Comparison of ENCODE assay signal across 27 mouse cellular contexts in genomic region chr4:142450884-142451283, GRCm38 (mm10).
DNase-seq lines count a peak whose midpoint lies in the region; ATAC-seq and TF ChIP-seq lines count a peak whose summit lies in the region.
"Had no signal": no experiment of that assay in that cellular context is flagged by ENCODE, and none has a peak within 500 bp of the region (broad histone marks: within the 10 kb centered on the region; RNA-seq: fewer than 3 reads in every experiment).

No protein-coding gene starts in this region.

- ATAC-seq in forebrain, embryonic 14.5 days, result no peak
- ATAC-seq in hindbrain, embryonic 12.5 days (ENCODE audit: low FRiP score), result no peak
- ATAC-seq in hindbrain, embryonic 16.5 days, result no peak
- no peak for ATAC-seq in forebrain, postnatal 0 days
- no peak for ATAC-seq in midbrain, postnatal 0 days (ENCODE audit: low FRiP score)
- ATAC-seq: activated CD4-positive, CD25-positive, alpha-beta regulatory T cell, adult 4 months; intestine, postnatal 0 days had no signal

- peak; percentile 10; the same call in 1 of the 2 replicates for TF ChIP-seq CTCF in forebrain, postnatal 0 days (IDR thresholded peaks at IDR 0.05; ENCODE audit: low read depth)
- no peak for TF ChIP-seq CTCF in midbrain, postnatal 0 days (IDR thresholded peaks at IDR 0.05)

- H3K4me1 ChIP-seq in forebrain, embryonic 10.5 days, result peaks cover 54% of the 10 kb centered on the region
- peaks cover 34% of the 10 kb centered on the region for H3K4me1 ChIP-seq in forebrain, embryonic 14.5 days (ENCODE audit: control insufficient read depth, insufficient read depth, low read length)
- peaks cover 22% of the 10 kb centered on the region for H3K4me1 ChIP-seq in hindbrain, embryonic 12.5 days
- H3K4me1 ChIP-seq in hindbrain, embryonic 16.5 days (ENCODE audit: control insufficient read depth, insufficient read depth, low read depth, low read length), result peaks cover 7% of the 10 kb centered on the region
- 0 out of 2 replicates have a peak, but pooled peaks cover 3% of the 10 kb centered on the region for H3K4me1 ChIP-seq in forebrain, postnatal 0 days (ENCODE audit: insufficient read depth)
- H3K4me1 ChIP-seq in midbrain, postnatal 0 days (ENCODE audit: insufficient read depth, low read length), result peaks cover 4% of the 10 kb centered on the region; the same call in 1 of the 2 replicates
- H3K4me1 ChIP-seq: liver, embryonic 15.5 days; megakaryocyte, embryonic 14.5 days had no signal

- no peak overlapping the region for H3K9ac ChIP-seq in forebrain, embryonic 14.5 days (ENCODE audit: low read length)
- H3K9ac ChIP-seq in hindbrain, embryonic 12.5 days, result no peak overlapping the region
- no peak overlapping the region for H3K9ac ChIP-seq in hindbrain, embryonic 16.5 days (ENCODE audit: low read depth, low read length)
- H3K9ac ChIP-seq in forebrain, postnatal 0 days, result no peak overlapping the region
- H3K9ac ChIP-seq in midbrain, postnatal 0 days (replicated peaks; ENCODE audit: low read length, poor library complexity, severe bottlenecking), result no peak overlapping the region
- H3K9ac ChIP-seq: embryonic facial prominence, embryonic 12.5 days; heart, embryonic 13.5 days; hindbrain, embryonic 13.5 days; kidney, embryonic 15.5 days; limb, embryonic 12.5 days; liver, embryonic 15.5 days; midbrain, embryonic 12.5 days; neural tube, embryonic 13.5 days had no signal

- H3K4me2 ChIP-seq in forebrain, embryonic 14.5 days (ENCODE audit: low read length), result no peak overlapping the region
- no peak overlapping the region for H3K4me2 ChIP-seq in hindbrain, embryonic 12.5 days (replicated peaks)
- H3K4me2 ChIP-seq in hindbrain, embryonic 16.5 days (ENCODE audit: low read length), result no peak overlapping the region
- no peak overlapping the region for H3K4me2 ChIP-seq in forebrain, postnatal 0 days (ENCODE audit: low read depth)
- H3K4me2 ChIP-seq in midbrain, postnatal 0 days (ENCODE audit: low read depth, low read length, poor library complexity, severe bottlenecking), result no peak overlapping the region
- H3K4me2 ChIP-seq: embryonic facial prominence, embryonic 12.5 days; heart, embryonic 13.5 days; hindbrain, embryonic 13.5 days; kidney, embryonic 15.5 days; limb, embryonic 12.5 days; liver, embryonic 15.5 days; midbrain, embryonic 12.5 days; neural tube, embryonic 13.5 days had no signal

- no peak overlapping the region for H3K4me3 ChIP-seq in forebrain, embryonic 10.5 days
- H3K4me3 ChIP-seq in forebrain, embryonic 14.5 days (ENCODE audit: low read depth, low read length), result no peak overlapping the region
- no peak overlapping the region for H3K4me3 ChIP-seq in hindbrain, embryonic 12.5 days
- no peak overlapping the region for H3K4me3 ChIP-seq in hindbrain, embryonic 16.5 days (ENCODE audit: low read length)
- H3K4me3 ChIP-seq in forebrain, postnatal 0 days (ENCODE audit: low read depth, low read length), result no peak overlapping the region
- no peak overlapping the region for H3K4me3 ChIP-seq in midbrain, postnatal 0 days (ENCODE audit: low read depth, low read length)
- H3K4me3 ChIP-seq: embryonic facial prominence, embryonic 12.5 days; heart, adult 2 months; heart, embryonic 13.5 days; hindbrain, embryonic 13.5 days; kidney, embryonic 15.5 days; limb, embryonic 12.5 days; liver, embryonic 15.5 days; midbrain, embryonic 12.5 days; neural tube, embryonic 13.5 days had no signal

- WGBS in forebrain, embryonic 10.5 days, result 82% methylated on average over 3 of the region's 3 CpGs
- 80% methylated on average over 3 of the region's 3 CpGs for WGBS in forebrain, embryonic 14.5 days
- 87% methylated on average over 2 of the region's 3 CpGs for WGBS in hindbrain, embryonic 12.5 days
- WGBS in hindbrain, embryonic 16.5 days, result 75% methylated on average over 3 of the region's 3 CpGs
- WGBS in forebrain, postnatal 0 days, result 64% methylated on average over 3 of the region's 3 CpGs
- 85% methylated on average over 3 of the region's 3 CpGs for WGBS in midbrain, postnatal 0 days

- no peak for DNase-seq in forebrain, embryonic 10.5 days (ENCODE audit: extremely low spot score, low spot score)
- no peak for DNase-seq in forebrain, embryonic 14.5 days (ENCODE audit: low spot score)
- peak; percentile 7 for DNase-seq in lung, postnatal 36 days
- DNase-seq in lung, postnatal 25 days (ENCODE audit: low spot score), result no peak
- DNase-seq in forebrain, postnatal 0 days, result no peak
- no peak for DNase-seq in midbrain, postnatal 0 days (ENCODE audit: low spot score)
- DNase-seq: B cell, adult 2 months; cerebellum, adult 11-12 months; cerebellum, adult 9-11 months; embryo, embryonic 11 days; heart, adult 2 months; kidney, postnatal 25 days; right cerebral cortex, postnatal 25 days; thymus, postnatal 14 days had no signal

- H3K9me3 ChIP-seq in forebrain, embryonic 10.5 days, result no peaks in the 10 kb centered on the region
- no peaks in the 10 kb centered on the region for H3K9me3 ChIP-seq in forebrain, embryonic 14.5 days (replicated peaks; ENCODE audit: control insufficient read depth, low read length)
- no peaks in the 10 kb centered on the region for H3K9me3 ChIP-seq in hindbrain, embryonic 12.5 days (replicated peaks)
- H3K9me3 ChIP-seq in hindbrain, embryonic 16.5 days (ENCODE audit: control insufficient read depth, low read length), result no peaks in the 10 kb centered on the region
- no peaks in the 10 kb centered on the region for H3K9me3 ChIP-seq in forebrain, postnatal 0 days (ENCODE audit: low read length)
- no peaks in the 10 kb centered on the region for H3K9me3 ChIP-seq in midbrain, postnatal 0 days (ENCODE audit: low read length)
- H3K9me3 ChIP-seq: embryonic facial prominence, embryonic 12.5 days; heart, embryonic 13.5 days; hindbrain, embryonic 13.5 days; kidney, embryonic 15.5 days; limb, embryonic 12.5 days; liver, embryonic 15.5 days; midbrain, embryonic 12.5 days; neural tube, embryonic 13.5 days had no signal

- peak overlapping the region; percentile 60; the same call in 1 of the 2 replicates for H3K27ac ChIP-seq in forebrain, embryonic 10.5 days
- no peak overlapping the region for H3K27ac ChIP-seq in forebrain, embryonic 14.5 days (ENCODE audit: low read depth, low read length)
- 0 out of 2 replicates have a peak overlapping the region, but pooled peaks have one; percentile 17 for H3K27ac ChIP-seq in hindbrain, embryonic 12.5 days
- no peak overlapping the region for H3K27ac ChIP-seq in hindbrain, embryonic 16.5 days (ENCODE audit: low read depth, low read length)
- H3K27ac ChIP-seq in forebrain, postnatal 0 days (ENCODE audit: low read depth, low read length), result no peak overlapping the region
- H3K27ac ChIP-seq in midbrain, postnatal 0 days (ENCODE audit: low read depth, low read length), result no peak overlapping the region
- H3K27ac ChIP-seq: heart, adult 2 months; heart, embryonic 13.5 days; hindbrain, embryonic 13.5 days; kidney, embryonic 15.5 days; liver, embryonic 15.5 days; midbrain, embryonic 12.5 days; neural tube, embryonic 13.5 days had no signal

- peaks cover 15% of the 10 kb centered on the region for H3K27me3 ChIP-seq in forebrain, embryonic 10.5 days (ENCODE audit: poor library complexity, severe bottlenecking)
- no peaks in the 10 kb centered on the region for H3K27me3 ChIP-seq in forebrain, embryonic 14.5 days (replicated peaks; ENCODE audit: control insufficient read depth, insufficient read depth, low read length)
- no peaks in the 10 kb centered on the region for H3K27me3 ChIP-seq in hindbrain, embryonic 12.5 days
- H3K27me3 ChIP-seq in hindbrain, embryonic 16.5 days (replicated peaks; ENCODE audit: control insufficient read depth, insufficient read depth, low read length), result no peaks in the 10 kb centered on the region
- no peaks in the 10 kb centered on the region for H3K27me3 ChIP-seq in forebrain, postnatal 0 days (ENCODE audit: insufficient read depth, low read length)
- no peaks in the 10 kb centered on the region for H3K27me3 ChIP-seq in midbrain, postnatal 0 days (ENCODE audit: insufficient read depth, low read length)
- H3K27me3 ChIP-seq: embryonic facial prominence, embryonic 12.5 days; hindbrain, embryonic 13.5 days; kidney, embryonic 15.5 days; limb, embryonic 12.5 days; liver, embryonic 15.5 days; megakaryocyte, embryonic 14.5 days; midbrain, embryonic 12.5 days; neural tube, embryonic 13.5 days had no signal

- no peaks in the 10 kb centered on the region for H3K36me3 ChIP-seq in forebrain, embryonic 10.5 days (replicated peaks)
- H3K36me3 ChIP-seq in forebrain, embryonic 14.5 days (ENCODE audit: control insufficient read depth, insufficient read depth, low read length), result no peaks in the 10 kb centered on the region
- H3K36me3 ChIP-seq in hindbrain, embryonic 12.5 days, result no peaks in the 10 kb centered on the region
- no peaks in the 10 kb centered on the region for H3K36me3 ChIP-seq in hindbrain, embryonic 16.5 days (ENCODE audit: control insufficient read depth, insufficient read depth, low read length)
- H3K36me3 ChIP-seq in forebrain, postnatal 0 days (ENCODE audit: insufficient read depth), result no peaks in the 10 kb centered on the region
- H3K36me3 ChIP-seq in midbrain, postnatal 0 days (ENCODE audit: insufficient read depth, low read length), result no peaks in the 10 kb centered on the region
- H3K36me3 ChIP-seq: embryonic facial prominence, embryonic 12.5 days; heart, embryonic 13.5 days; hindbrain, embryonic 13.5 days; kidney, embryonic 15.5 days; limb, embryonic 12.5 days; liver, embryonic 15.5 days; midbrain, embryonic 12.5 days; neural tube, embryonic 13.5 days had no signal

Comparison
In these comparisons a context has a peak if more than half of its experiments do, and no peak if none do; other contexts are left out.
1. H3K27ac ChIP-seq: peak in forebrain, embryonic 10.5 days (single experiment) and hindbrain, embryonic 12.5 days (single experiment); none in forebrain, embryonic 14.5 days (single experiment), hindbrain, embryonic 16.5 days (single experiment), forebrain, postnatal 0 days (single experiment) and midbrain, postnatal 0 days (single experiment).